Mouse (Mus musculus): ENCODE data around the gene Nosip.

DNA sequence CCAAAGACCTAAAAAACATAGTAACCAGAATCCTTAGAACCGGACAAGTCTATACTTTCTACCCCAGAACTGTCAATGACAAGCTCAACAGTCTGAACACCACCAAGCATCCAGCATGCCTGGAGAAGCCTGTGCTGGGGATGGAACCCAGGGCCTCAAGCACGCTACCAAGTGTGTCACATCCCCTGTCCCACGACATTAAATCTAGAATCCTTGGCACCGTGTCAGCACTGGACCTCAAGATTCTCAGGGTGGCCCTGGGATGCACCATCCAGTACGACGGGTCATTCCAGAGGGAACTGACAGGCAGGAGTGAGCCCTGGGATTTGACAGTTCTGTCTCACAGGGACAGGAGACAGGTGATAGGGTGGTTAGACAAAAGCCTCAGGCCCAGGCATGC is 32.2 kb upstream of the Nosip start:
- TF ChIP-seq POLR2A (IDR thresholded peaks at IDR 0.05; ENCODE audit: control insufficient read depth, low read depth, low read length) (no peak), CTCF (IDR thresholded peaks at IDR 0.05; ENCODE audit: control insufficient read depth, insufficient read depth, insufficient replicate concordance, low read depth, low read length) (no peak)
